Mouse (Mus musculus): ENCODE measurements around the gene Peli1. TPM values are rescaled to one million over a fixed set of nuclear protein-coding genes. Genes with fewer than 3 reads are reported as not detected.
"Not testable (repeated sequence)": the region's sequence is repeated elsewhere in the genome, so short reads cannot be mapped to it uniquely, and the experiment has no call there.

Peli1 gene
- total RNA-seq, 4 experiments from 2014 or later, result 11.5 to 13.2 (median 12.2) TPM

- no peak for DNase-seq (ENCODE audit: low spot score)
Measured at GRCm38 (mm10) chr11:21182709-21183108, 91.6 kb downstream of the Peli1 start.

DNA sequence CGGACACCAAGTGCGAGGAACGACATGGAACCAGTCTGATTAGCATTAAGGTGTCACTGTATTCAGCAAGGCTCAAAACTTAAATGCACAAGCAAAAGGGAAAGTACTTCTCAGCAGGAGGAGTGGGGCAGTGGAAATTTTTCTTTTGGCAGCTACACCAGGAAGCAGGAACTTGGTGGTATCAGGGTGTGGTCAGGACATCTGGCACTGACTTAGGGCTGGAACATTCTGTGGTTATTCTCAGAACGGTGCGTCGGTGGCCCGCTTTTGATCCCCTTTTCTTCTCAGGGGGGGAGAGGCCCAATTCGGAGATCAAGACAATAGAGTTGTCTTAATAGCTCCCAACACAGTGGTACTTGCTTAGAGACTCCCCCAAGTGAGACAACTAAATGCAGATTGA lies 100.7 kb downstream of the Peli1 start:
- DNase-seq (ENCODE audit: low spot score), result not testable (repeated sequence)

GRCm38 (mm10) chr11:21194851-21195250 lies 103.8 kb downstream of the Peli1 start:
- DNase-seq (ENCODE audit: low spot score), result no peak

Other genes starting within 250 kb of the Peli1 start
- gene Vps54, start 148.0 kb downstream of the Peli1 start, total RNA-seq (2022), result 10 to 100 TPM; 18.5 to 20.4 (median 19.4) TPM

Data from heart, adult 8-10 months (tissue).